Mouse (Mus musculus): ENCODE data around the gene Sh3bp1. TPM values are rescaled to one million over a fixed set of nuclear protein-coding genes. Genes with fewer than 3 reads are reported as not detected.

Gene Sh3bp1
- polyA plus RNA-seq, 1 experiment from 2014 or later = 17.3 TPM

GRCm38 (mm10) chr15:78859714-78860113 is 39.9 kb upstream of the Sh3bp1 start:
- H3K27ac ChIP-seq (ENCODE audit: low read depth, low read length) = no peak overlapping the region

GRCm38 (mm10) chr15:78862280-78862679 is 37.3 kb upstream of the Sh3bp1 start:
- no peaks in the 10 kb centered on the region for H3K27me3 ChIP-seq (ENCODE audit: control insufficient read depth, insufficient read depth, low read length)
- H3K4me2 ChIP-seq (ENCODE audit: low read depth, low read length, severe bottlenecking) = no peak overlapping the region
- H3K27ac ChIP-seq (ENCODE audit: low read depth, low read length) = no peak overlapping the region
- ATAC-seq (replicated peaks; ENCODE audit: low FRiP score) = no peak
- no peaks in the 10 kb centered on the region for H3K9me3 ChIP-seq (ENCODE audit: control insufficient read depth, low read length)
- H3K9ac ChIP-seq (ENCODE audit: low read length) = no peak overlapping the region
- H3K36me3 ChIP-seq (ENCODE audit: control insufficient read depth, insufficient read depth, low read length) = no peaks in the 10 kb centered on the region
- 91% methylated on average over 5 of the region's 5 CpGs for WGBS
- H3K4me1 ChIP-seq (replicated peaks; ENCODE audit: control insufficient read depth, insufficient read depth, low read length) = no peaks in the 10 kb centered on the region
- DNase-seq (ENCODE audit: low spot score) = no peak
- H3K4me3 ChIP-seq (ENCODE audit: low read depth, low read length) = no peak overlapping the region

More at GRCm38 (mm10) chr15:78859714-78860113, 39.9 kb upstream of the Sh3bp1 start:
- H3K4me1 ChIP-seq (replicated peaks; ENCODE audit: control insufficient read depth, insufficient read depth, low read length) = no peaks in the 10 kb centered on the region
- DNase-seq (ENCODE audit: low spot score) (no peak), ATAC-seq (replicated peaks; ENCODE audit: low FRiP score) (no peak)
- no peak overlapping the region for H3K4me2 ChIP-seq (ENCODE audit: low read depth, low read length, severe bottlenecking)
- H3K4me3 ChIP-seq (ENCODE audit: low read depth, low read length) = no peak overlapping the region
- WGBS = 84% methylated on average over 6 of the region's 6 CpGs
- H3K27me3 ChIP-seq (ENCODE audit: control insufficient read depth, insufficient read depth, low read length) = no peaks in the 10 kb centered on the region
- no peaks in the 10 kb centered on the region for H3K9me3 ChIP-seq (ENCODE audit: control insufficient read depth, low read length)
- no peaks in the 10 kb centered on the region for H3K36me3 ChIP-seq (ENCODE audit: control insufficient read depth, insufficient read depth, low read length)
- no peak overlapping the region for H3K9ac ChIP-seq (ENCODE audit: low read length)

- no peak overlapping the region for H3K9ac ChIP-seq (ENCODE audit: low read length)
- WGBS = 85% methylated on average over 2 of the region's 2 CpGs
- DNase-seq (ENCODE audit: low spot score) (no peak), ATAC-seq (replicated peaks; ENCODE audit: low FRiP score) (no peak)
- no peaks in the 10 kb centered on the region for H3K36me3 ChIP-seq (ENCODE audit: control insufficient read depth, insufficient read depth, low read length)
- H3K9me3 ChIP-seq (ENCODE audit: control insufficient read depth, low read length) = no peaks in the 10 kb centered on the region
- H3K4me2 ChIP-seq (ENCODE audit: low read depth, low read length, severe bottlenecking) = no peak overlapping the region
- no peak overlapping the region for H3K4me3 ChIP-seq (ENCODE audit: low read depth, low read length)
- H3K27me3 ChIP-seq (ENCODE audit: control insufficient read depth, insufficient read depth, low read length) = no peaks in the 10 kb centered on the region
- H3K27ac ChIP-seq (ENCODE audit: low read depth, low read length) = no peak overlapping the region
- H3K4me1 ChIP-seq (replicated peaks; ENCODE audit: control insufficient read depth, insufficient read depth, low read length) = no peaks in the 10 kb centered on the region
Observed at GRCm38 (mm10) chr15:78863154-78863553, 36.4 kb upstream of the Sh3bp1 start.

- ATAC-seq (replicated peaks; ENCODE audit: low FRiP score) = no peak
- no peaks in the 10 kb centered on the region for H3K36me3 ChIP-seq (ENCODE audit: control insufficient read depth, insufficient read depth, low read length)
- no peak for DNase-seq (ENCODE audit: low spot score)
- no peaks in the 10 kb centered on the region for H3K4me1 ChIP-seq (replicated peaks; ENCODE audit: control insufficient read depth, insufficient read depth, low read length)
- no peak overlapping the region for H3K4me2 ChIP-seq (ENCODE audit: low read depth, low read length, severe bottlenecking)
- H3K27ac ChIP-seq (ENCODE audit: low read depth, low read length) = no peak overlapping the region
- H3K27me3 ChIP-seq (ENCODE audit: control insufficient read depth, insufficient read depth, low read length) = no peaks in the 10 kb centered on the region
- H3K4me3 ChIP-seq (ENCODE audit: low read depth, low read length) = no peak overlapping the region
- no peaks in the 10 kb centered on the region for H3K9me3 ChIP-seq (ENCODE audit: control insufficient read depth, low read length)
- WGBS = 37% methylated on average over 13 of the region's 13 CpGs
- no peak overlapping the region for H3K9ac ChIP-seq (ENCODE audit: low read length)
Observed at GRCm38 (mm10) chr15:78863852-78864253, 35.7 kb upstream of the Sh3bp1 start.

- Histone ChIP-seq H3K4me3 (ENCODE audit: low read depth, low read length) (no peak overlapping the region), H3K9ac (ENCODE audit: low read length) (no peak overlapping the region), H3K4me1 (replicated peaks; ENCODE audit: control insufficient read depth, insufficient read depth, low read length) (no peaks in the 10 kb centered on the region), H3K9me3 (ENCODE audit: control insufficient read depth, low read length) (no peaks in the 10 kb centered on the region), H3K36me3 (ENCODE audit: control insufficient read depth, insufficient read depth, low read length) (no peaks in the 10 kb centered on the region), H3K27me3 (ENCODE audit: control insufficient read depth, insufficient read depth, low read length) (no peaks in the 10 kb centered on the region), H3K4me2 (ENCODE audit: low read depth, low read length, severe bottlenecking) (no peak overlapping the region), H3K27ac (ENCODE audit: low read depth, low read length) (peak overlapping the region; percentile 38; the same call in 1 of the 2 replicates)
- DNase-seq (ENCODE audit: low spot score) = peak; percentile 65
- WGBS = 38% methylated on average over 9 of the region's 9 CpGs
- ATAC-seq (replicated peaks; ENCODE audit: low FRiP score) = peak; percentile 56; the same call in 1 of the 2 replicates
Observed at GRCm38 (mm10) chr15:78868398-78868797, 31.2 kb upstream of the Sh3bp1 start.

GRCm38 (mm10) chr15:78868826-78869233 is 30.7 kb upstream of the Sh3bp1 start:
- Histone ChIP-seq H3K4me1 (replicated peaks; ENCODE audit: control insufficient read depth, insufficient read depth, low read length) (0 out of 2 replicates have a peak, but pooled peaks cover under 1% of the 10 kb centered on the region), H3K27ac (ENCODE audit: low read depth, low read length) (peak overlapping the region; percentile 34; the same call in 1 of the 2 replicates), H3K9ac (ENCODE audit: low read length) (no peak overlapping the region), H3K36me3 (ENCODE audit: control insufficient read depth, insufficient read depth, low read length) (no peaks in the 10 kb centered on the region), H3K9me3 (ENCODE audit: control insufficient read depth, low read length) (no peaks in the 10 kb centered on the region), H3K4me2 (ENCODE audit: low read depth, low read length, severe bottlenecking) (no peak overlapping the region), H3K4me3 (ENCODE audit: low read depth, low read length) (no peak overlapping the region), H3K27me3 (ENCODE audit: control insufficient read depth, insufficient read depth, low read length) (no peaks in the 10 kb centered on the region)
- ATAC-seq (replicated peaks; ENCODE audit: low FRiP score) (0 out of 2 replicates have a peak, but pooled peaks have one; percentile 27), DNase-seq (ENCODE audit: low spot score) (no peak)
- WGBS = 48% methylated on average over 7 of the region's 7 CpGs

- Histone ChIP-seq H3K4me2 (ENCODE audit: low read depth, low read length, severe bottlenecking) (no peak overlapping the region), H3K27me3 (ENCODE audit: control insufficient read depth, insufficient read depth, low read length) (no peaks in the 10 kb centered on the region), H3K9ac (ENCODE audit: low read length) (no peak overlapping the region), H3K4me3 (ENCODE audit: low read depth, low read length) (no peak overlapping the region), H3K27ac (ENCODE audit: low read depth, low read length) (no peak overlapping the region), H3K36me3 (ENCODE audit: control insufficient read depth, insufficient read depth, low read length) (no peaks in the 10 kb centered on the region), H3K4me1 (replicated peaks; ENCODE audit: control insufficient read depth, insufficient read depth, low read length) (0 out of 2 replicates have a peak, but pooled peaks cover 2% of the 10 kb centered on the region), H3K9me3 (ENCODE audit: control insufficient read depth, low read length) (no peaks in the 10 kb centered on the region)
- 31% methylated on average over 6 of the region's 6 CpGs for WGBS
- peak; percentile 65 for DNase-seq (ENCODE audit: low spot score)
- ATAC-seq (replicated peaks; ENCODE audit: low FRiP score) = no peak
Observed at GRCm38 (mm10) chr15:78869775-78870174, 29.8 kb upstream of the Sh3bp1 start.

GRCm38 (mm10) chr15:78872021-78872608 is 27.5 kb upstream of the Sh3bp1 start:
- DNase-seq (ENCODE audit: low spot score) = no peak
- Histone ChIP-seq H3K27ac (ENCODE audit: low read depth, low read length) (no peak overlapping the region), H3K4me3 (ENCODE audit: low read depth, low read length) (no peak overlapping the region), H3K36me3 (ENCODE audit: control insufficient read depth, insufficient read depth, low read length) (no peaks in the 10 kb centered on the region), H3K9me3 (ENCODE audit: control insufficient read depth, low read length) (no peaks in the 10 kb centered on the region), H3K27me3 (ENCODE audit: control insufficient read depth, insufficient read depth, low read length) (no peaks in the 10 kb centered on the region), H3K4me2 (ENCODE audit: low read depth, low read length, severe bottlenecking) (no peak overlapping the region), H3K4me1 (replicated peaks; ENCODE audit: control insufficient read depth, insufficient read depth, low read length) (peaks cover 6% of the 10 kb centered on the region; the same call in 1 of the 2 replicates), H3K9ac (ENCODE audit: low read length) (no peak overlapping the region)
- 66% methylated on average over 5 of the region's 5 CpGs for WGBS
- no peak for ATAC-seq (replicated peaks; ENCODE audit: low FRiP score)
